Mouse (Mus musculus) forebrain, embryonic 13.5 days (tissue): Measurements from ENCODE around the gene Spty2d1. TPM values are rescaled to one million over a fixed set of nuclear protein-coding genes. Genes with fewer than 3 reads are reported as not detected.

Source experiments
- polyA plus RNA-seq: library from polyadenylated mRNA; unstranded; fragments of >200 nt; fragmentation: Nextera tagmentation; extraction: Ambion mirVana; gene quantifications from 2 replicates; pipeline ENCODE4 v1.2.1, GENCODE M21; 2015

The Spty2d1 gene
- polyA plus RNA-seq, 1 experiment from 2014 or later = 12.0 TPM

Other genes starting within 250 kb of the Spty2d1 start
- 15.0 and 16.1 TPM in 2 replicates for gene Hps5, start 212.3 kb downstream of the Spty2d1 start, polyA plus RNA-seq
- 48.2 and 48.7 TPM in 2 replicates for gene Gtf2h1, start 212.3 kb downstream of the Spty2d1 start, polyA plus RNA-seq
- 905 and 993 TPM in 2 replicates for gene Ldha, start 166.9 kb downstream of the Spty2d1 start, polyA plus RNA-seq
- 0.13 TPM in 1 of 2 replicates, not detected in the other for gene Ldhc, start 147.2 kb downstream of the Spty2d1 start, polyA plus RNA-seq
- gene Tsg101, start 88.4 kb downstream of the Spty2d1 start, polyA plus RNA-seq = 408 and 422 TPM in 2 replicates
- 9.4 and 10.4 TPM in 2 replicates for gene Uevld, start 49.9 kb downstream of the Spty2d1 start, polyA plus RNA-seq
- gene Gm9999, start 24.8 kb downstream of the Spty2d1 start, polyA plus RNA-seq = not detected in 2 replicates
- gene Tmem86a, start 42.2 kb upstream of the Spty2d1 start, polyA plus RNA-seq = 19.0 and 20.0 TPM in 2 replicates
- gene Ptpn5, start 125.3 kb upstream of the Spty2d1 start, polyA plus RNA-seq = 38.8 and 46.9 TPM in 2 replicates
- not detected in 2 replicates for gene Mrgpra6, start 196.5 kb upstream of the Spty2d1 start, polyA plus RNA-seq
- not detected in 2 replicates for gene Mrgpra9, start 244.4 kb upstream of the Spty2d1 start, polyA plus RNA-seq